Mouse (Mus musculus) activated CD4-positive, CD25-positive, alpha-beta regulatory T cell, adult 4 months (primary cell): Measurements from ENCODE around the gene Ptprz1. TPM values are rescaled to one million over a fixed set of nuclear protein-coding genes. Genes with fewer than 3 reads are reported as not detected.
"Not testable (repeated sequence)": the region's sequence is repeated elsewhere in the genome, so short reads cannot be mapped to it uniquely, and the experiment has no call there.

Source experiments
- ATAC-seq: one replicate; pipeline ENCODE4 v1.8.0; 2017
- polyA plus RNA-seq, 2 experiments: library from polyadenylated mRNA; unstranded; fragments of 100-300 nt; shearing (Covaris generic); gene quantifications; one replicate each; pipeline ENCODE4 v1.2.1; 2017

Ptprz1 gene
- polyA plus RNA-seq, 2 experiments from 2014 or later, result 0.13 to 0.63 TPM

DNA sequence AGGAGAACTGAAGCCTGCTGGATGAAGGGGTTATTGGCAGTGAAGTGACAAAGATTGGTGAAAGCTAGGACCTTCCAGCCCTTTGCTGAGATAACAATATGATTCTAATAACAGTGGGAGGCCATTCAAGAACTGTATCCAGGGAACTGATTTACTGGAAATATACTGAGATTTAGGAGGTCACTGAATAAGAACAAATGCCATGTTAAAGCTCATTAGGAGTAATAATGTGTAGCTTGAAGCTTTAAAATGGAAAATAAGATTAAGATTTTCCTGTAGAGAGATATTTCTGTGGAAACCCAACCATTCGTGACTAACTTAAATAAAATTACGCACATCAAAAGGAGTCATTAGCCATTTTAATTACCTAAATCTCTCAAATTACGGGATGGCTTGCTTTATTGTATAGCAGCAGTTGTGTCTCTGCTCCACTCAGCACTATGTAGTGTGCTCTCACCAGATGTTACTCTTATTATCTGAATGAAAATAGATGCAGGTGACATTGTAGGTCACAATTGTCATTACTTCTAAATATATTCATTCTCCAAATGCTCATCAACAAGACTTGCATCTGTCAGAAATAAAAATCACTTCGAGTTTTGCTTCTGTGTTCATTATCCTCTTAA is 139.8 kb downstream of the Ptprz1 start:
- ATAC-seq, result no peak

DNA sequence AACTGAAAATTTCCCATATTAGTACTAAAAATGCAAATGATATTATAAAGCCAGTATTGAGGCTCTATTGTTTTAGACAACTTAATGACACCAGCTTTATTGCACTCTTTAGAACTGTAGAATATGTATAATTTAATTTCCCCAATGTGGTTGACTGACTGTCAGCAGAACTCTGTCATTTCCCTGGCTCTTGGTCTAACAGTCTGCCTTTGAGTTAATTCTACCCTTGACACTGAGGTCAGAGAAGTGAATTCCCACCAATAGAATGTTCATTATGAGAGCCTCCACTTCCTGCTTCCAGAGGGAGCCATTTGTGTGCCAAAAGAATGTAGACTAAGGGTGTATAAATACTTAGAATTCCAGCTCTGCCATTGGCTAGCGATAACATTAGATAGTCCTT is 152.9 kb downstream of the Ptprz1 start:
- ATAC-seq, result no peak

DNA sequence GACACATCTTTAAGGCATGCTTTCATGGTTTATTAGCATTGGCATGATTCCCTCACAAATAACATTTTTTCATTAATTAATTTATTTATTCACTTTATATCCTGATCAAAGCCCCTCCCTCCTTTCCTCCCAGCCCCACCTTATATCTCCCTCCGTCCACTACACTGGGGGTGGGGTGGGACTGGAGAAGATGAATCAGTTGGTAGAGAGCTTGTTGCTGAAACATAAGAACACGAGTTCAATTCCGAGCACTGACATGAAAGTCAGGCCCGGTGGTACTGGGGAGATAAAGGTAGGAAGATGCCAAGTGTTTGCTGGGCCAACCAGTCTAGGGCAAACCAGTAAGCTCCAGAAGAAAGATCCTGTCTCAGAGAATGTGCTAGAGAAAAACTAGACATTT is 173.5 kb downstream of the Ptprz1 start:
- ATAC-seq, result no peak

DNA sequence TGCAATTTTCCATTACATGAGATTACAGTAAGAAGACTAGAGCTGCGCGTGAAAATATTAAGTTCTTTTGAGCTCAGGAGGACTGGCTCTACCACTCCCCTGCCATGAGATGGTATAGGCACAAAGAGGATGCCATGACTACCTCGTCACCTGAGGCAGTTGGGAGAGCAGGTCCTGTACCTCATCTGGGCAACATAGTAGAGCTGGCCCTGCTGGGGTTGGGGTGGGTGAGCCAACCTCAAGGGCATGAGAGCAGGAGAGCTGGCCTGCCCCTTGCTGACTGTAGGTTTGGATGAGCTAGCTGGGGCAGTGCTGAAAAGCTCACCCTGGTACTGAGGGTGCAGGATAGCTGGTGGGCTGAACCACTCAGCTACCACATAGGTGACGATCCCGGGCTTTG is 180.4 kb downstream of the Ptprz1 start:
- ATAC-seq, result no peak

DNA sequence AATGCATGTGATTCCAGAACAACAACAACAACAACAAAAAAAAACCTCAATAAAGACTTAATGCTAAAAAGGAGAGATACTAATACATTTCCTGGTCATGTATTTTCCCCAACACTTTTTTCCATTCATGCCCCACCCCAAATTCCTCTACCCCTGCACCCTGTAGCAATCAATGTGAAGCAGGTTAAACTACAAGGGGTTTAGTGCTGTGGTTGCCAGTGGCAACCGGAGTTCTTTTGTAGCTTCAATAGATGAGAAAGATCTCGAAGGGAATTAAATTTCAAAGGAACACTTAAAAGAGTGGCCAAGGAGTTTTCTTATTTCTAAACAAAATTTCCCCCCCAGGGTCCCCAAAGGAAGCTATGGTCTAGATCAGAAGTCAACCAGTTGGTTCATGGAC is 200.8 kb downstream of the Ptprz1 start:
- ATAC-seq, result no peak

DNA sequence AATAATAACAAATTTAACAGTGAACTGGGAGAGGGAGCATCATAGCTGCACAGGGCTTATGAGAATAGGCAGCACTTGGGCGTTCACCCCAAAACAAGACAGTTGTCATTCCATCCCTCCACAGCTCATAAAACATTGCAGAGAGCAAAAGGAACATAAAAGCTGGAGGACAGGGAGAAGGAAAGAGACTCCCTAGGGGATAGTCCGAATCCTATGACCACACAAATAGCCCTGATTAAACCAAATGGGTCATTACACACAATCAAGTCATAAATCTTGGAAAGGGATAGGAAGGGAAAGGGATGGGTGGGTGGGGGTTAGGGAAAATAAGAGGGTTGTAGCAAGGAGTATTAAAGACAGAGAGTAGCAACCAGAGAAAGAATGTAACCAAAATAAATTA is 203.0 kb downstream of the Ptprz1 start:
- no peak for ATAC-seq

DNA sequence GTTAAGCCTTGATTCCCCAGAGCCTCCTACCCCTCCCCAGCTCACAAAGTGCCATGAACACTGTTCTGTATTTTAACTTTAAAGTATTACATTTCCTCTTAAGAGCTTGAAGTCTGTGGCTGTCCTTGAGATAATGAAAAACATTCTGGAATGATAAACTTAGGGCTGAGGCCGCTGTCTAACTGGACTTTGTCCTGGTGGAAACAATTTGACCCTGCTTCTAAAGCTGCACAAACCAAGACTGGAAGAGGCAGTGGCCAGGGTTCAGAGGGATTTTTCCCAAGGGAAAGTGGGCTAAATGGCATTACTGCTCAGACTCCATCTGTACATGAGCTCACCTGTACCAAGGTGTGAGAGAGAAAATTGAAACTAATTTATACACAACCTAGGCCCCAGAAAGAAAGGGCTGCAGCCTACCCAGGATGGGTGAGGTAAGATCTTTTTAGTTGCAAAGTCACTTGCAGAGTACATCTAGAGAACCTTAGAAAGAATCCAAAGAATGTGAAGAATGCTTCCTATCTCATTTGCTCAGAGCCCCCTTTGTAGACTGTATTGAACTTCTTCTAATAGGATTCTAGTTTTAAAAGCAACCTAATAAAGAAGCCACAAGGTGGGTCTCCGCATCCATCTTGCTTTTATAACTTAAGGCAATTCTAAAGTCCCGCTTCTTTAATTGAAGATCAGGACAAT is 204.8 kb downstream of the Ptprz1 start:
- no peak for ATAC-seq

DNA sequence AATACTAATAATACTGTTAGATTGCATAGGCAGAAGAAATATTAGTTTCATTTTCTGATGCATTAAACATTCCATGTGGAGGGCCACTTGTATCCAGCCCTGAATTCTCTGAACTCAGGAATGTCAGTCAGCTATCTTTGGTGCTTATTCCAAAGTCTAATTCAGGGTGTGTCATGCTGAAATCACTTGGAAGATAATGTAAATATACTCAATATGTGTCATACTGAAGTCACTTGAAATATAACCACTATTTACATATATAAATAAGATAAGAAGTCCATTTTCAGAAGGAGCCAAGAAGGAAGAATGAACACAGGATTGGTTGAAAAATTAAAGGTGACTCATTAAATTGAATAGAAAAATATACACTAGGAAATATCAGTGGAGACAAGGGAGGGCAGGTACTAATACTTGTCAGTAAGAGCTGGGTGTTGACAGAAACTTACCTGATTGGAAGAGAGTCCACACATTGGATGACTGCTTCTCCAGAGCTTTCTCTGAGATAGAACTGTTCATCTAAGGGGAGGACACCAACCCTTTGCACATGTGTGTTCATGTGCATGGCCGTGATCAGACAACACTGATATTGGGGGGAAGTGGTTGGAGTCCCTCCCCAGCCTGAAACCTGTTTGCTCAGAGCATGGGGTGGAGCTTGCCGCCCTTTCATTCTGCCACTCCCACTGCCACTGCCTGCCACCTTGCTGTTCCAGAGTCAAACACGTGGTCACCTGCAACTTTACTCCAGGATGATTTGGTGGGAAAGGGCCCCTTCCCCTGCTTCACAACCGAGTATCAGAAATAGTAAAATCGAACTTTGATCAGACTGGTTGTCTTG is 209.5 kb downstream of the Ptprz1 start:
- no peak for ATAC-seq

DNA sequence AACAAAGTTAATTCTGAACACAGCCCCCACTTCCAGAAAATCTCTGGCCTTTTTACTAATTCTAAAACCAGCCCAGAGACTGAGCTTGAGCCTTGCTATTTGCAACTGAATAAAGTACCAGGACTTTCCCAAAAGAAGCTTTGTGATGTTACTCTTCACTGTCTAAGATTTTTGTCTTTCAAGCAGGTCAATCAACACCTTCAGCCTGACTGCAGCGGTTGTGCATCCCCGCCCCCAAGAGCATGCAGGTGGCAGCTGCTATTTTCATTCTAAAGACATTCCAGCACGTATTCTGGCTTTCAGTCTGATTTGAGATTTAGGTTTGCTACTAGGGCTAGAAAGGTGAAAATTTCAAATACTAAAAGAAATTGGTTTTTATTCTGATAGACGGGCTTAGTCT is 214.0 kb downstream of the Ptprz1 start:
- ATAC-seq, result not testable (repeated sequence)

DNA sequence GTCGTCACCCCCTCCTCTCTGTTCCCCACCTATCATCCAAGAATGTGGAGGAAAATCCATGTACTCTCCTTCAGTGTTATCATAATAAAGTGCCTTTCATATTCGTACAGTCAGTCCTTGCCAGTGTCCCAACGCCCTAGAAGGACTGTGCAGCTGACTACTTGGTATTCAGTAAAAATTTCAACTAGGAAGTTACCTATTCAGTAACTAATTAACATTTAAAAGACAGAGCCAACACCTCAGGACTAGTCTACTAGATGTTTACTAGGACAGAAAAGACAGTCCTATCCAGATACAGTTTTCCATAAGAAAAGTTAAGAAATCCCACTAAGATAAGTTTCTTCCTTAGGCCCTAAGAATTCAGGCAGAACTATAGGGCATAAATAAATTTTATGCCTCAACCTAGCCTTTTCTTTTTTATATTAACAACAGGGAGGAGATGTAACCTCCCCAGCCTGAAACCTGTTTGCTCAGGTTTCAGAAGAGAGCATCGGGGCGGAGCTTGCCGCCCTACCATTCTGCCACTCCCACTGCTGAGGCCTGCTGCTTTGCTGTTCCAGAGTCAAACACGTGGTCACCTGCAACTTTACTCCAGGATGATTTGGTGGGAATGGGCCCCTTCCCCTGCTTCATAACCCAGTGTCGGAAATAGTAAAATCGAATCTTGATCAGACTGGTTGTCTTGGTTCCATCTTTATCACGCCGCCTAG is 215.2 kb downstream of the Ptprz1 start:
- not testable (repeated sequence) for ATAC-seq
